Mouse (Mus musculus) bone marrow macrophage, adult 2 months (primary cell): ENCODE measurements around the gene Als2.

Source experiments
- CTCF ChIP-seq: IDR thresholded peaks from 2 replicates; pipeline ENCODE4 v1.5.1; 2012; ENCODE audit warnings: low read depth, mild to moderate bottlenecking, low read length, moderate library complexity
- POLR2A ChIP-seq: IDR thresholded peaks from 2 replicates; pipeline ENCODE4 v1.6.1; 2012; ENCODE audit warnings: mild to moderate bottlenecking, low read depth, low read length, borderline replicate concordance

DNA sequence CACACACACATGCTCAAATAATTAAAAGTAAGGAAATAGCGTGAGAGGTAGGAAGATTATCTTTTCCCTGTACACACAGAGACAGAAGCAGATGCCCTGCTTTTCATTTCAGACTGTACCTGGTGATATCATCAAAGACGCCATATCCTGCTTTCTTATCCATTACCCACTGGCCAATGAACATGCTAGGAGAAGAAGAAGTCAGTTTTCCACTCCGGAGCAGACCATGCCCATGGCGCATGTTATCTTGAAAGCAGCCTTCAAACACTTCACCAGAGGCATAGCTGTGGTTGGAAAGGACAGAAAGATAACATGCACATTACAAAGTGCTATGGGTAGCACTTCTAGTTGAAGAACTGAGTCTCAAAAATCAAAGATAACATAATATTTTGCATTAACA, 54.0 kb downstream of the Als2 start:
- TF ChIP-seq CTCF (no peak), POLR2A (no peak)
